Mouse (Mus musculus) CH12.LX (cell line): Measurements from ENCODE around the gene Safb. TPM values are rescaled to one million over a fixed set of nuclear protein-coding genes. Genes with fewer than 3 reads are reported as not detected.
A peak's percentile ranks its signal among the peaks of the same experiment; 100 is the strongest.

Source experiments
- DNase-seq: peaks from one replicate; pipeline ENCODE4 v3.0.0-alpha.2; 2013; ENCODE audit errors: extremely low read depth
- H3K27ac ChIP-seq: 2 replicates; pipeline ENCODE4 v1.5.1; 2012; ENCODE audit warnings: low read depth, mild to moderate bottlenecking, control low read depth, moderate library complexity; ENCODE audit not compliant: insufficient read depth
- H3K27me3 ChIP-seq: replicated peaks from 2 replicates; pipeline ENCODE3; 2012; ENCODE audit warnings: inconsistent platforms
- H3K36me3 ChIP-seq, 2 experiments: replicated peaks in 1 of 2; 2 replicates each; pipeline versions ENCODE3 to v1.6.1; 2012; ENCODE audit warnings: inconsistent platforms in 1 of 2, low read length in 1 of 2, mild to moderate bottlenecking in 1 of 2, mixed read lengths in 1 of 2, moderate library complexity in 1 of 2; ENCODE audit not compliant: control insufficient read depth in 1 of 2, insufficient read depth in 1 of 2
- H3K4me1 ChIP-seq, 2 experiments: 2 replicates each; pipeline ENCODE4 v1.6.1; 2012; ENCODE audit warnings: inconsistent platforms in 1 of 2, moderate library complexity in 1 of 2; ENCODE audit not compliant: insufficient read depth in 2 of 2, control insufficient read depth in 1 of 2
- H3K4me2 ChIP-seq: 2 replicates; pipeline ENCODE4 v1.6.1; 2012; ENCODE audit warnings: low read depth, mild to moderate bottlenecking, control low read depth; ENCODE audit not compliant: poor library complexity, insufficient read depth, severe bottlenecking
- H3K4me3 ChIP-seq, 3 experiments: fragments of 150-350 bp in 1 of 3; sonication (generic) in 1 of 3; replicated peaks in 1 of 3; 2 replicates each; pipeline versions ENCODE3 to v1.5.1; 2011 to 2012; ENCODE audit warnings: low read depth in 2 of 3, low read length in 2 of 3, mild to moderate bottlenecking in 2 of 3, moderate library complexity in 2 of 3, control low read depth in 1 of 3, improper control_type of control experiment in 1 of 3, inconsistent platforms in 1 of 3, mixed read lengths in 1 of 3; ENCODE audit not compliant: poor library complexity in 1 of 3
- H3K79me2 ChIP-seq: replicated peaks from 2 replicates; pipeline ENCODE4 v1.6.1; 2012; ENCODE audit warnings: mild to moderate bottlenecking, moderate library complexity; ENCODE audit not compliant: control insufficient read depth, poor library complexity, insufficient read depth, severe bottlenecking; ENCODE audit errors: extremely low read depth
- H3K9ac ChIP-seq: 2 replicates; pipeline ENCODE4 v1.6.1; 2012; ENCODE audit warnings: low read depth, mild to moderate bottlenecking, control low read depth, moderate library complexity; ENCODE audit not compliant: insufficient read depth
- H3K9me3 ChIP-seq: replicated peaks from 2 replicates; pipeline ENCODE3; 2012; ENCODE audit warnings: low read length, inconsistent platforms, mixed read lengths
- CHD1 ChIP-seq: IDR thresholded peaks from 2 replicates; pipeline ENCODE4 v1.6.1; 2012; ENCODE audit warnings: low read depth, low read length, improper control_type of control experiment, inconsistent platforms
- CHD2 ChIP-seq: IDR thresholded peaks from 2 replicates; pipeline ENCODE4 v1.6.1; 2011; ENCODE audit warnings: low read length, improper control_type of control experiment
- CTCF ChIP-seq, 2 experiments: IDR thresholded peaks in 1 of 2; conservative IDR thresholded peaks in 1 of 2; 2 replicates each; pipeline ENCODE4 v1.5.1; 2011 to 2012; ENCODE audit warnings: low read depth in 2 of 2, low read length in 2 of 2, improper control_type of control experiment in 1 of 2, inconsistent platforms in 1 of 2, mild to moderate bottlenecking in 1 of 2, moderate library complexity in 1 of 2
- E2F4 ChIP-seq: IDR thresholded peaks from 2 replicates; pipeline ENCODE4 v1.6.1; 2011; ENCODE audit warnings: low read depth, low read length, improper control_type of control experiment; ENCODE audit not compliant: insufficient replicate concordance
- KAT2A ChIP-seq: IDR thresholded peaks from 2 replicates; pipeline ENCODE4 v1.6.1; 2012; ENCODE audit warnings: low read length, improper control_type of control experiment, inconsistent platforms; ENCODE audit not compliant: insufficient replicate concordance
- POLR2A ChIP-seq: IDR thresholded peaks from 2 replicates; pipeline ENCODE4 v1.6.1; 2011; ENCODE audit warnings: low read depth, mild to moderate bottlenecking, improper control_type of control experiment, low read length
- RCOR1 ChIP-seq: conservative IDR thresholded peaks from 2 replicates; pipeline ENCODE4 v1.6.1; 2012; ENCODE audit warnings: low read depth, mild to moderate bottlenecking, inconsistent platforms, low read length, improper control_type of control experiment
- ZKSCAN1 ChIP-seq: IDR thresholded peaks from 2 replicates; pipeline ENCODE4 v1.6.1; 2012; ENCODE audit warnings: low read depth, inconsistent platforms, low read length, improper control_type of control experiment, borderline replicate concordance
- ZMIZ1 ChIP-seq: IDR thresholded peaks from 2 replicates; pipeline ENCODE4 v1.6.1; 2012; ENCODE audit warnings: low read depth, mild to moderate bottlenecking, inconsistent platforms, low read length, improper control_type of control experiment
- dilution Hi-C: fragments of 300-500 bp; cut with MboI; formaldehyde crosslinking; loops from 2 replicates; pipeline ENCODE4 v1.14.3; 2020; ENCODE audit warnings: low sequenced_read_pairs; ENCODE audit not compliant: extremely low pct_unique_long_range_greater_than_20kb, extremely low pct_ligation_motif_present
- in situ Hi-C: fragments of 300-500 bp; cut with MboI; formaldehyde crosslinking; loops from 3 replicates; pipeline ENCODE4 v1.14.3; 2019; ENCODE audit warnings: low sequenced_read_pairs, low pct_ligation_motif_present, low pct_unique_long_range_greater_than_20kb, mixed read lengths
- polyA plus RNA-seq: library from polyadenylated mRNA; unstranded; fragments of >175 nt; gene quantifications from 2 replicates; pipeline ENCODE4 v1.2.1, GENCODE M21; 2012; ENCODE audit warnings: low read depth; ENCODE audit not compliant: insufficient read length
- total RNA-seq, 2 experiments: library from RNA; depleted of rRNA; stranded (reverse); fragments of 300-350 nt in 1 of 2; fragments of >200 nt in 1 of 2; gene quantifications; 2 replicates each; pipeline ENCODE4 v1.2.3; 2012 to 2014

Gene Safb
- total and polyA plus RNA-seq, 3 experiments: 25.4 to 135 (median 75.9) TPM

DNA sequence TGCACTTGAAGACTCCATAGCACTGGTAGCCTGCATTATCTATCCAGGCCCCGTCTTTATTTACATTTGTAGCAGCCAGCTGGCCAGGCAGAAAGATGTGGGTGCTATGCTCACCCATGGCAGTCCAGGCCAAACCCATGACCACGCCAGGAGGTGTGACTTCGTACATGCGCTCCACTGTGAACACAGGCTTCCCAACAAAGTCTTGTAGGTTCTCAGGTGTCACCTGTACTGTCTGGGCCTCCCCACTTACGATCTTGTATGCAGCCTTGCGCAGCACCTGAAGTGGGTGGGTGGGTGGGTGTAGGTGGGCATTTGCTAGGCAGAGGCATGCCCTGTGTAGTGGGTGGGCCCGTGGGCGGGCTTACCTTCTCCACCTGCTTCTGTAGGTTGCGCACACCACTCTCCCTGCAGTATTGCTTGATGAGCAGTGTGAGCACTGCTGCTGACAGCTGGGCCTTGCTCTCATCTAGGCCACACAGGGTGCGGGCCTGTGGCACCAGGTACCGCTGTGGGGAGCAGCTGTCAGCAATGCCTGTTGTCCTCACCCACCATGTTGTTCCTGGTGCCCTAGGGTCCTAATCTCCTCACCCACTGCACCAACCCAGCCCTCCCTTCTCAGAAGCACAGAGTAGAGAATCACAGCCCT lies 30.6 kb downstream of the Safb start:
- peaks cover 37% of the 10 kb centered on the region for H3K79me2 ChIP-seq

DNA sequence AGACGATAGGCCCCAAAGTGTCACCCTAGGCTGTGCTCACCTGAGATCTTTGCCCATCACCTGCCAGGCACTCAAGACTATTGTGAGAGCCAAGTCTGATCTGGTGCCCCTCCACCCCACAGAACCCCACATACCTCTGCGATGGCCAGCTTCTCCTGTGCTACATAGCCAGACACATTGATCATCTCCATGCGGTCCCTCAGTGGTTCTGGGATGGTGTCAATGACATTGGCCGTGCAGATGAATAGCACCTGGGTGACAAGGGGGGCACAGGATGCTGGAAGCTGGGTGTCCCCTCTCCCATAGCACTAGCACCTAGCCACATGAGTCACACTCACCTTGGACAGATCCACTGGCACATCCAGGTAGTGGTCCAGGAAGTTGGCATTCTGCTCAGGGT lies 31.2 kb downstream of the Safb start:
- H3K4me1 ChIP-seq: peaks cover 21 to 44% of the 10 kb centered on the region in 2 experiments
- no peak for TF ChIP-seq KAT2A
- TF ChIP-seq E2F4: no peak
- TF ChIP-seq POLR2A: 0 out of 2 replicates have a peak, but pooled peaks have one; percentile 33
- 0 out of 2 replicates have a peak, but pooled peaks have one; percentile 6 for TF ChIP-seq ZMIZ1
- peaks cover 35% of the 10 kb centered on the region for H3K79me2 ChIP-seq
- no peaks in the 10 kb centered on the region for H3K27me3 ChIP-seq
- no peaks in the 10 kb centered on the region for H3K9me3 ChIP-seq
- DNase-seq: no peak
- peaks cover 70 to 72% of the 10 kb centered on the region in 2 experiments for H3K36me3 ChIP-seq
- in situ Hi-C loops (no loop called here), dilution Hi-C loops (no loop called here)
- no peak overlapping the region for H3K27ac ChIP-seq
- H3K4me3 ChIP-seq: no peak overlapping the region
- no peak overlapping the region for H3K9ac ChIP-seq
- H3K4me2 ChIP-seq: no peak overlapping the region

More for the DNA sequence above, 30.6 kb downstream of the Safb start:
- Histone ChIP-seq H3K4me1 (peaks cover 21 to 49% of the 10 kb centered on the region in 2 experiments), H3K4me3 (peak overlapping the region in 2 of 3 experiments; percentile 82 to 84), H3K4me2 (peak overlapping the region; percentile 62), H3K9ac (no peak overlapping the region), H3K9me3 (no peaks in the 10 kb centered on the region), H3K27ac (no peak overlapping the region), H3K27me3 (no peaks in the 10 kb centered on the region), H3K36me3 (peaks cover 65 to 67% of the 10 kb centered on the region in 2 experiments)
- dilution Hi-C loops: no loop called here
- in situ Hi-C loops: no loop called here
- no peak for TF ChIP-seq KAT2A
- no peak for TF ChIP-seq CTCF (conservative IDR thresholded peaks at IDR 0.05 in 1 of 2, IDR thresholded peaks at IDR 0.05 in 1 of 2; ENCODE audit: low read depth in 2 of 2, low read length in 2 of 2)
- TF ChIP-seq RCOR1: no peak
- peak; percentile 21; the same call in 1 of the 2 replicates for TF ChIP-seq CHD2
- no peak for TF ChIP-seq CHD1
- TF ChIP-seq ZMIZ1: peak; percentile 28; the same call in 1 of the 2 replicates
- DNase-seq: no peak

DNA sequence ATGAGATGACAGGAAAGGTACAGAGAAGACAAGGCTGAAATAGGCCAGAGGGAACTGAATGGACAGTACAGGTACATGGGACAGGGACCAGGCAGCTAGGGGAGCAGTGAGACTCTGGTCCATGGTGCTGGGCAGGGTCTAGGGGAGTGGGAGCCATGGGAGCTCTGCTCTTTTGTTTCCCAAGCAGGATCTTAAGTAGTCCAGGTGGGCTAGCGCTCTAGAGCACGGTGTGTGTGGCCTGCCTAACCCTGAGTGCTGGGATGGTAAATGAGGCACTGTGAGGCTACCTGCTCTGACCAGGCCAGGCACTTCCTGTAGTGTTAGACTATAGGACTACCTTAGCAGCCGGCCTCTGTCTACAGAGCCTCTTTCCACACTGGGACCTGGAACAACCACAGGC lies 32.1 kb downstream of the Safb start:
- H3K9ac ChIP-seq: no peak overlapping the region
- no peak overlapping the region for H3K4me3 ChIP-seq
- H3K27me3 ChIP-seq: no peaks in the 10 kb centered on the region
- peaks cover 35% of the 10 kb centered on the region for H3K79me2 ChIP-seq
- dilution Hi-C loops (no loop called here), in situ Hi-C loops (no loop called here)
- no peak for DNase-seq
- H3K27ac ChIP-seq: no peak overlapping the region; the same call in 1 of the 2 replicates
- H3K9me3 ChIP-seq: no peaks in the 10 kb centered on the region
- no peak for TF ChIP-seq ZKSCAN1
- peaks cover 18 to 35% of the 10 kb centered on the region in 2 experiments for H3K4me1 ChIP-seq
- no peak overlapping the region for H3K4me2 ChIP-seq
- peaks cover 78 to 79% of the 10 kb centered on the region in 2 experiments for H3K36me3 ChIP-seq
